Mouse (Mus musculus): ENCODE measurements around the gene Cdh22.

- TF ChIP-seq POLR2A (IDR thresholded peaks at IDR 0.05; ENCODE audit: low read depth, low read length) (no peak), CTCF (IDR thresholded peaks at IDR 0.05; ENCODE audit: borderline replicate concordance, insufficient read depth, low read length) (no peak)
These were observed 113.3 kb downstream of the Cdh22 start for GRCm38 (mm10) chr2:165121206-165121840.
